In genomic region chr10:93087504-93087903, GRCm38 (mm10) we compare ENCODE assay signal across 16 mouse cellular contexts. TPM values are rescaled to one million over a fixed set of nuclear protein-coding genes. Genes with fewer than 3 reads are reported as not detected.
"Had no signal": no experiment of that assay in that cellular context is flagged by ENCODE, and none has a peak within 500 bp of the region (broad histone marks: within the 10 kb centered on the region; RNA-seq: fewer than 3 reads in every experiment).

No protein-coding gene starts in this region.

- H3K4me1 ChIP-seq: stomach, embryonic 15.5 days had no signal

- H3K9me3 ChIP-seq: neural tube, embryonic 13.5 days; neural tube, embryonic 15.5 days; stomach, embryonic 15.5 days had no signal

- H3K4me2 ChIP-seq: neural tube, embryonic 13.5 days; neural tube, embryonic 15.5 days; stomach, embryonic 15.5 days had no signal

- H3K27me3 ChIP-seq: neural tube, embryonic 13.5 days; neural tube, embryonic 15.5 days; stomach, embryonic 15.5 days had no signal

- H3K4me3 ChIP-seq: neural tube, embryonic 13.5 days; neural tube, embryonic 15.5 days; stomach, embryonic 15.5 days had no signal

- H3K27ac ChIP-seq: neural tube, embryonic 13.5 days; neural tube, embryonic 15.5 days; stomach, embryonic 15.5 days; stomach, postnatal 0 days had no signal

- DNase-seq: retina, postnatal 1 day; right cerebral cortex, adult 18-20 months; right cerebral cortex, postnatal 14 days; right cerebral cortex, postnatal 25 days; right cerebral cortex, postnatal 4 days; spleen, adult 18-20 months; thymus, adult 18-20 months; thymus, adult 2 months; thymus, postnatal 14 days; thymus, postnatal 25 days; thymus, postnatal 36 days; thymus, postnatal 4 days had no signal

- H3K9ac ChIP-seq: neural tube, embryonic 13.5 days; neural tube, embryonic 15.5 days; stomach, embryonic 15.5 days had no signal

- H3K36me3 ChIP-seq: neural tube, embryonic 13.5 days; neural tube, embryonic 15.5 days; stomach, embryonic 15.5 days had no signal

RNA-seq across cellular contexts. Expression of gene Cfap54, which starts 6.1 kb away (rescaled TPM):
- polyA plus RNA-seq: stomach, postnatal 0 days had no signal
